Mouse (Mus musculus): ENCODE measurements around the gene Rad51b.

Gene Rad51b

DNA sequence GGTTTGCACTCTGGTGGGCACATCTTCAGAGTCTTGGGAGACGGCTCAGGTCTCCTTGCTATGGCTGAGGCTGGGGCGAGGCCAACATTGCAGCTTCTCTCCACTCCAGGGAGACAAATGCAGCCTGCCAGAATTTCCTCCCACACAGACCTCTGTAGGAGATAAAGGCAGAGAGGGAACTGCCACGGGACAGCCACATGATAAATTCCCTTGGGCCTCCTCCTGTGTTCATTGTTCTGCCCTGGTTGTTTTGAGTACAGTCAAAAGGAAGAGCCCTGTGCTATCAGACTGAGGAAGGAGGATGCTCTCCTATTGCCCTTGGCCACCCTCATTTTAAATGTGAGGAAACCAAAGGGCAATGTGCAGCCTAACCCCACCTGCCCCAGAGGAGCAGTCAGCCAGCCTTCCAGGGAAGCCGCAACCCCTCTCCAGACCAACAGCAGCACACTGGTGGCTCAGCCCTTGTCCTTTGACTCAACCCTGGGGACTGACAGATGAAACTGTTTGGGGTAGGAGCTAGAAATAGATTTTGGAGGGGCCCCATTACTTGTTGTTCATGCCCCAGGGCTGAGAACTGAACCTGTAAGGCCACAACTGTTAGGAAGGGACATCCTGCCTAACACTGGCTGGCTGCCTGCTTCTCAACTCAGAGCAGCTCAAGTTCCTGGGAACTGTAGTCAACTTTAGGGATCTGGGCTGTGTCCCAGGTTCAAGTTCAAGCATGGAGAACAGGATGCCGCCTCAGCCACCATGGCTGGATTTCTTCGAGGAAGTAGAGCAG, 541.3 kb downstream of the Rad51b start:
- DNase-seq (ENCODE audit: low read depth), result no peak

- no peak for DNase-seq (ENCODE audit: low read depth)
Observed at GRCm38 (mm10) chr12:79839096-79839941, 542.2 kb downstream of the Rad51b start.

- no peak for DNase-seq (ENCODE audit: low read depth)
Observed at GRCm38 (mm10) chr12:79840465-79840864, 543.4 kb downstream of the Rad51b start.

DNA sequence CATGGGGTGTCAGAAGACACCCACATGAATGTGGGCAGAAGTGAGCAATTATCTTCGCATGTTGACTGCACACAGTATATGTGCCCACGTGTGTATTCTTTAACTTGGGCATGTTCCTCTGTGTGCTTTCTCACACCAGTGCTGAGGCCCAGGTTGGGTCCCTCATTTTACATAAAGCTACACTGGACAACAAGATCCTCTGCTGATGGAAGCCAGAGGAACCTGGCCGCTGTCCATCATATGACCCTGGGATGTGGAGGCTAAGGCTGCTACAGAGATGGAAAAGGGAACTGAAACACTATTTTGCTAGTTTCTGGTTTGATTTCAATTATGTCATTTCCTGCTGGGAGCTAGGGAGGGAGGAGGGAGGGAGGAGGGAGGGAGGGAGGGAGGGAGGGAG, 544.2 kb downstream of the Rad51b start:
- DNase-seq (ENCODE audit: low read depth), result no peak

- DNase-seq (ENCODE audit: low read depth), result no peak
Observed at GRCm38 (mm10) chr12:79842319-79842718, 545.2 kb downstream of the Rad51b start.

GRCm38 (mm10) chr12:79843002-79843401, 545.9 kb downstream of the Rad51b start:
- no peak for DNase-seq (ENCODE audit: low read depth)

DNA sequence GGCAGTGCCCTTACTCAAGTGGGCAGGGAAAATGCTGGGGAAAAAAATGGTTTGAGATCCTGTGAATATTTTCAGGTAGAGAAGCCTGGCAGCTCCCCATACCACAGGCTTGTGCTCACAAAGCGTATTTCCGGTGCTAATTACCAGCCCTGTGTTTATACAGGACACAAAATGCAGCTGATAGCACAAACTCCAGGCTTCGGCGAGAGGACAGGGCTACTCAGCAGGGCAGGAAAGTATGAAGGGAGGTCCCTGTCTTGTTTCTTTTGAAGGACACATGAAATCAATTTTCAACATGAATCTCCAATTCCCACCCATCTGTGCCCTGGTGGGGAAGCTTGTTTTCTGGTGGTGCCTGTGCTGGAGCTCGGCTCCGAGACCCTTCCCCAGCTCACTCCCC, 546.4 kb downstream of the Rad51b start:
- DNase-seq (ENCODE audit: low read depth), result no peak

DNA sequence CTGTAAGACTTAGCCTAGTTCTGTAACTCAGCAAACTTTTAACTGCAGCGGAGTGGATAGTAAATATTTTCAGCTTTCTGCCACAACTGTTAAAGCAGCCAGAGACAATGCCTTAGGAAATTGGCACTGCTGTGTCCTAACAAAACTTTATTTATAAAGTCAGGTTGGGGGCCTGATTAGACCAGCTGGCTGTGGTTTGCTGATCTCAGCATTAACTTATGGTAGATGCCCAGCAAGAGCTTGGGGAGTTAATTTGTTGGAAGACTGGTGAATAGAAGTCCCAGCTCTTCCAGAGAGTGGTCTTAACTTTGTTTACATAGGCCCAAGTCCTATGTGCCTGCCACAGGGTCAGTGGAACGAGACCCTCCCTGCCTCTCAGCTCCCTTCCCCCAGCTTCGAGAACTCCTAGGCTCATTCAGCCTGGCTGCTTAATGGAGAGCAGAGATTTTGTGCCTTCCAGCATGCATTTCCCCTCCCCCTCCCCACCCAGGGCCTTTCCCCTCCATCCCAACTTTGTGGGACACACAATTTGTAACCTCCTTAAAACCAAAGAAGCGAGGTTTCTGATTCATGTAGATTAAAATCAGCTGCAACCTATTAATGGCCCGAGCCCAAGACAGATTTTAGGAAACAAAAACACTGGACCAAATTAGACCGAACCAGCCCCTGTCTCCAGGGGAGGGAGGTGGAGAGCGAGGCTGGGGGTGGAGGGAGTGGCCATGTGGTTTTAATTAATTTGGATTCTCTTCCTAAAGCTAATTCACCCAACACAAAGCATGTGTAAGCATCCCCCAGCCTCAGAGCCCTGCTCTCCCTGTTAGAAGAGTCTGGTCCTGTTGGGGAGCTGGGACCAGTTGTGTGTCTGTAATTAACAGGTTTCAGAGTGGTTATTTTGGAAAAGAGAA, 549.4 kb downstream of the Rad51b start:
- DNase-seq (ENCODE audit: low read depth), result no peak

GRCm38 (mm10) chr12:79848539-79848938, 551.5 kb downstream of the Rad51b start:
- no peak for DNase-seq (ENCODE audit: low read depth)

DNA sequence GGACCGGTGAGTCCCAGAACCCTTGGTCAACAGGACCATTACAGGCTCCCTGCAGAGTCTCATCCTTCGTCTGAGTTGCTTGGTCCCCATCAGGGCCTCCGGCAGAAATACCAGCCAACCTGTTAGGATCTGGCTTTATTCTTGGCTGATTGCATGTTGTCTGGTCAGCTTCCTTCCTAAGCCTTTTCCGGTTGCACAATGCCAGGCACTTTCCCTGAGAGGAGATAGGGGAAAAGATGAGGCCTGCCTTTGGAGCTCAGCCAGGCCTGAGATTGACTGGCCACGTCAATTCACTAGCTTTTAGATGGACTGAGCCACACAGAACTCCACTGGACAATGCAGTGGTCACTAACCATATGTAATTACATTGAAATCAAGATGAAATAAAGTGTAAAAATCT, 552.9 kb downstream of the Rad51b start:
- no peak for DNase-seq (ENCODE audit: low read depth)

DNA sequence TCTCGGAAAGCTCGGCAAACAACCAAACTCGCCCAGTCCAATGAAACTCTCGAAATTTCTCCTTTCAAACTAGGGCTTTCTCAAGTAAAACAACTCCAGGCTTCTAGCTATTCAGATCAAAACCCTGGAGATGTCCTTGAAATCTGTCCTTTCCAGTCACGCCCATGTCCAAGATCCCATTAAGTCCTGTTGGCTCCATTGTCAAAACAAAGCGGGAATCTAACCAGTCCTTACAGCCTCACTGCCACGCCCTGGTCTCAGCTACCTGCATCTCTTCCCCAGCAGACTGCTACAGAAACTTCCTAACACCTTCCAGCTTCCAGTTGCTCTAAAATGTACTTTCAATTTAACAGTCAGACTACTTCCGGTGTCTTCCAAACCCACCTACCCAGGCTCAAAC, 554.8 kb downstream of the Rad51b start:
- DNase-seq (ENCODE audit: low read depth), result no peak

GRCm38 (mm10) chr12:79852606-79853005, 555.5 kb downstream of the Rad51b start:
- DNase-seq (ENCODE audit: low read depth), result no peak

GRCm38 (mm10) chr12:79853901-79854490, 556.9 kb downstream of the Rad51b start:
- no peak for DNase-seq (ENCODE audit: low read depth)

DNA sequence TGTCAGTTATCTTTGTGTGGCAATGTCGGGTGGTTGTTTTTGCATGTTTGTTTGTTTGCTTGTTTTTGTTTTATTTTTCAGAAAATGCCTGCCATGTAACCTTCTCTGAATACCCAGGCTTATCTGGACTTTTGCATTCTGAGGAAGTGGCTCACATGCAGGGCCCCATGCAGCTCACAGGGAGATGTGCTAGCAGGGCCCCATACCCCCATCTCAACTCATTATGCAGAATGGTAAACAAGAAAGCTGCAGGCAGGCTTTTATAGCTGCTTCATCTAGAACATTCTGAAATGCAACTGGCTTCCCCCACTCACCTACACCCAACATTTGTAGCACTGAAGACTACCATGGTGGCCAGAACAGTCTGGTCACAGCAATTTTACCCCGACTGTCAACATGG, 557.4 kb downstream of the Rad51b start:
- no peak for DNase-seq (ENCODE audit: low read depth)

DNA sequence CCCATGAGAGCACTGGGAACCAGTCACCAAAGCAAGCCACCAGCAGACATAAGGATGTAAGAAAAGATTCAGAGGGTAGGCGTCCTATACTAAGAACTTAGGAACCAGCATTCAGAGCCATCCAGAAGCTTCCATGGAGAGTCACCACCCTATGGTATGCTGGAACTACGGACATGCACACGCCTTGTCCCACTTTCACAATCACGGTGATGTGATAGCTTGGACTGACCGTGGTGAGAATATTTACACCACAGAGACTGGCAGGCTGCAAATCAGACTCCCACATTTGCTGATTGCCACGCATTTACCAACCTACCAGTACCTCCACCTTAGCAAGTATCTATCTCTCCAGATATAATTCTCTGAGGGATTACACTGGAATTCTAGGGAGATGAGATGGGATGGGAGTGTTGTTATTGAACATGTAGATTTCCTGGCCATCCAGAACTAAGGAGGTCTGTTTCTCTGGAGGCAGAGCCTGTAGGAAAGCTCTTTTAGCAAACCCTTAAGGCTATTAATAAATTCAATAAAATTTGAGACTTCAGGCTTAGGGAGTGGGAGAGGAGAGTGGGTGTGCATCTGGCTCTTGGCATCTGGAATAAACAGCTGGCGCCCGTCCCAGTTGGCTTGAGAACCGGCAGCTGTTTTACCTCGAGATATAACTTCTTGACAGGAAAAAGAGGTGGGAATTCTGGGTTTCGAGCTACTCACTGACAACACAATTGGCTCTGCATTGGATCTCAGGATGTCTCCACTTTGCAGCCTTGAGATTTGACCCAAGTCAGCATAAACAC, 559.2 kb downstream of the Rad51b start:
- no peak for DNase-seq (ENCODE audit: low read depth)

- no peak for DNase-seq (ENCODE audit: low read depth)
Observed at GRCm38 (mm10) chr12:79857704-79858103, 560.6 kb downstream of the Rad51b start.

GRCm38 (mm10) chr12:79858336-79858735, 561.3 kb downstream of the Rad51b start:
- DNase-seq (ENCODE audit: low read depth), result no peak

DNA sequence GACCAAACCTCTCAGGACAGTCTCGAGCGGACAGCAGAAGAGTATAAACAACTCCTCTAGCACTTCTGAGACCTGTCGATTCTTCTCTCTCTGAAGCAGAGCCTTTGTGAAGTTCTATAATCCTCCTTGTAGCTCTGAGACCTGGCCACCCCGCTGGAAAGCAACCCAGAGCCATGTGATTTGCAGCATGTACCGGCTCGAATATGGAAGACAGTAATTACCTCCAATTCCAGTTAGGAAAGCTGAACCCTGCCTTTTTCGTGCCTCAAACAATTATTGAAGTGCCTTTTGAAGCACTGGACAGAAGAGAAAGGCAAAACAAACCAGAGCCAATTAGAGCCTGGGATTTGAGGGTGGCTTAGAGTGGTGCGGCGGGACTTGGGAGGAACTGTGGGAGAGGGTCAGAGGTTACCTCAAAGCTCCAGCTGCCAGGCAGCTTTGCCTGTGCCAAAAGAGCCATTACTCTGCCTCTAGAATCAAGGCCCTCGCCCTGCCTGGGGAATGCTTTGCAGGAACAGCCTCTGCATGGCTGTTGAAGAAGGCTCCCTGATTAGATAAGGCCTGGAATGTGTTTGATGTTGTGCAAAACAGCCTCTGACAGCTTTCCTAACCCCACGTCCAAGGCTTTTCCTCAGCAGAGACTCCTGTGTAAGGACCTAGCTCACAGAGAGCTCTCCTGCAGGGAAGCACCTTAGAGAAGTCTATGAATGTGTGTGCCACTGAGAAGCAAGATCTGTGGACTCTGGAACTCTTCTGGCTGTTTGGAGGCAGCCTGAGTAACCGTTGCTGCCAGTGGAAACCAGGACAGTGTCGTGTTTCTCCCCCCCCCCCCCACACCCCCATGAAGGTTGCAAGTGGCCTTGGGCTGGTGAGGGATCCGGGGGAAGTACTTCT, 562.5 kb downstream of the Rad51b start:
- no peak for DNase-seq (ENCODE audit: low read depth)

- DNase-seq (ENCODE audit: low read depth), result no peak
Observed at GRCm38 (mm10) chr12:79860248-79860555, 563.1 kb downstream of the Rad51b start.

Measured in c-Kit-positive CD71-negative TER-119-negative erythroid progenitor cells, embryonic 14.5 days (primary cell).